Mouse (Mus musculus): ENCODE results near the gene Klhl9. TPM values are rescaled to one million over a fixed set of nuclear protein-coding genes. Genes with fewer than 3 reads are reported as not detected.
A peak's percentile ranks its signal among the peaks of the same experiment; 100 is the strongest.
"Not testable (repeated sequence)": the region's sequence is repeated elsewhere in the genome, so short reads cannot be mapped to it uniquely, and the experiment has no call there.

Klhl9 gene
- polyA plus RNA-seq (2012; rRNA removed), result 43.0 and 47.0 TPM in 2 replicates

GRCm38 (mm10) chr4:88721791-88722721 is at the start of gene Klhl9, which contains the start of gene Gm26566:
Gene Klhl9, minus strand, starts transcription at chr4:88722465.
Gene Gm26566, plus strand, starts transcription at chr4:88721805.
- peak; percentile 65 to 86 for DNase-seq (ENCODE audit: extremely low spot score in 1 of 2, low spot score in 1 of 2)

DNA sequence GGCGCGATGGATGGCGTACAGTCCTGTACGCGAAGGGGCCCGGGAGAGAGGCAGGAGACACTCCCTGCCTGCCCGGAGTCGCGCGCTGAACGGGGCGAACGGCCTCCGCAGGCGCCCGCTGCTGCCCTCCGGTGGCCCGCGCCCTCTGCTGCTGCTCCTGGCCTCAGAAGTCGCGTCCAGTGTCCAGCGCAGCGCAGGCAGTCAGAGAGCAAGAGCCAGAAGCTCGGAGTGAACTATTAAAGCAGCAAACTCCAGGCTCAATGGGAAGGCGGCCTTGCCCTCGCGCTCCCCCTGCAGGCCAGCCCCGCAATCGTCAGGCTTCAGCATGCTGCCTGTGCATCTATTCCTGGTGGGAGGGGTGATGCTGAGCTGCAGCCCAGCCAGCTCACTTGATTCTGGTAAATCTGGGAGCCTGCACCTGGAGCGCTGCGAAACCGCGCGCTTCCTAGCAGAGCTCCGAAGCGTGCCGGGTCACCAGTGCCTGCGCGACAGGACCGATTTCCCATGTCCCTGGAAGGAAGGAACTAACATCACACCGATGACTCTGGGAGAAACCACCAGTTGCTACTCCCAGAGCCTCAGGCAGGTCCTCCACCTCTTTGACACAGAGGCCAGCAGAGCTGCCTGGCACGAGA is 41.2 kb upstream of the Klhl9 start:
- not testable (repeated sequence) for DNase-seq (ENCODE audit: extremely low spot score in 1 of 2, low spot score in 1 of 2)

GRCm38 (mm10) chr4:88762341-88762740 is 40.1 kb upstream of the Klhl9 start:
- not testable (repeated sequence) for DNase-seq (ENCODE audit: extremely low spot score in 1 of 2, low spot score in 1 of 2)

GRCm38 (mm10) chr4:88761776-88762175 is 39.5 kb upstream of the Klhl9 start:
- DNase-seq (ENCODE audit: extremely low spot score in 1 of 2, low spot score in 1 of 2), result peak; percentile 59 to 73

DNA sequence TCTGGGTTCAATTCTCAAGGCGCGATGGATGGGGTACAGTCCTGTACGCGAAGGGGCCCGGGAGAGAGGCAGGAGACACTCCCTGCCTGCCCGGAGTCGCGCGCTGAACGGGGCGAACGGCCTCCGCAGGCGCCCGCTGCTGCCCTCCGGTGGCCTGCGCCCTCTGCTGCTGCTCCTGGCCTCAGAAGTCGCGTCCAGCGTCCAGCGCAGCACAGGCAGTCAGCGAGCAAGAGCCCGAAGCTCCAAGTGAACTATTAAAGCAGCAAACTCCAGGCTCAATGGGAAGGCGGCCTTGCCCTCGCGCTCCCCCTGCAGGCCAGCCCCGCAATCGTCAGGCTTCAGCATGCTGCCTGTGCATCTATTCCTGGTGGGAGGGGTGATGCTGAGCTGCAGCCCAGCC is 38.2 kb upstream of the Klhl9 start:
- peak in 1 of 2 experiments; percentile 48 for DNase-seq (ENCODE audit: extremely low spot score in 1 of 2, low spot score in 1 of 2)

GRCm38 (mm10) chr4:88759610-88760268 is 37.5 kb upstream of the Klhl9 start, which contains the start of gene Gm13283:
Gene Gm13283, plus strand, starts transcription at chr4:88760119.
- DNase-seq (ENCODE audit: extremely low spot score in 1 of 2, low spot score in 1 of 2), result peak; percentile 24 to 43

GRCm38 (mm10) chr4:88758751-88759150 is 36.5 kb upstream of the Klhl9 start:
- DNase-seq (ENCODE audit: extremely low spot score in 1 of 2, low spot score in 1 of 2), result not testable (repeated sequence)

- DNase-seq (ENCODE audit: extremely low spot score in 1 of 2, low spot score in 1 of 2), result peak; percentile 91 to 94
These were observed 35.4 kb upstream of the Klhl9 start for GRCm38 (mm10) chr4:88757628-88758031.

DNA sequence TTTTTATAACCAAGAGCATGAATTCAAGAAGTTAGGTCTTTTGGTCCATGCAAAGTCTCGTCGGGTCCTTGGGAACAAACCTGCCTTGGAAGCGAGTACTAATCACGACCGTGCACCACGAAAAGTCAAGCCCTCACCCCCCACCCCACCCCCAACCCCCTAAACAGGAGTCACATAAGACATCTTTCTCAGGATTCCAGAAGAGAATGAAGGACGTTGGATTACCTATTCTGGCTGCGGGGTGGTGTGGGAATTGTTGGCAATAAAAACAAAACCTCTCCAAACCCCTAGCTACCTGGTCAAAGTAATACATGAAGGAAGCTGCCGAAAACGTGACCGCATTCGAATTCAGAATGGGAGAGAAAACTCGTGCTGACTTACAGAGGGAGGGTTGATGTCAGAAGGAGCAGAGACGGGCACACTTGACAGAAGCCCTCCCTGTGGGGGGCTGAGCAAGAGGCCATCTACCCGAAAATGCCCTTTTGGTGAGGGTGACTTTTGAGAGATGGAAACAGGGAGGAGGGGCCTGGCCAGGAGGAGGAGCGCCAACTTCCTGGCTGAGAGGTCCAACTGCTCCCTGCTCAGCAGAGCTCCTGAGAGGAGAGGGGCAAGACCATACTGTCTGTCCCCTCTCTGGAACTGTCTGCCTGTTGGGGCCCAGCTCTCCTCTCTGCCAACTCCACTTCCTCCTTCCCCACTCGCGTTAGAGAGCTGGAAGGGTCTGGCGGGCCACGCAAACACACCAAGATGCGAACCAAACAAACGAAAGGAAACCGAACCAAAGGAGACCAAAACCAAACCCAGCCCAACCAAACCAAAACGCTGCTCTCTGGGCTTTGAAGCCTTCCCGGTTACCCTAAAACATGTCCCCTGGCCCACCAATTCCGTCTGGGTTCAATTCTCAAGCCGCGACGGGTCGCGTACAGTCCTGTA is 34.6 kb upstream of the Klhl9 start:
- not testable (repeated sequence) for DNase-seq (ENCODE audit: extremely low spot score in 1 of 2, low spot score in 1 of 2)

DNA sequence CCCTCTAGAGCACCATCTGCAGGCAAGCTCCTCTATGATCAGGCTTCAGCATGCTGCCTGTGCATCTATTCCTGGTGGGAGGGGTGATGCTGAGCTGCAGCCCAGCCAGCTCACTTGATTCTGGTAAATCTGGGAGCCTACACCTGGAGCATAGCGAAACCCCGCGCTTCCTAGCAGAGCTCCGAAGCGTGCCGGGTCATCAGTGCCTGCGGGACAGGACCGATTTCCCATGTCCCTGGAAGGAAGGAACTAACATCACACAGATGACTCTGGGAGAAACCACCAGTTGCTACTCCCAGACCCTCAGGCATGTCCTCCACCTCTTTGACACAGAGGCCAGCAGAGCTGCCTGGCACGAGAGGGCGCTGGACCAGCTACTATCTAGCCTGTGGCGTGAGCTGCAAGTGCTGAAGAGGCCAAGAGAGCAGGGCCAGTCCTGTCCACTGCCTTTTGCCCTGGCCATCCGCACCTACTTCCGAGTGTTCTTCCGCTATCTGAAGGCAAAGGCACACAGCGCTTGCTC is 32.6 kb upstream of the Klhl9 start, which contains the start of gene Gm13271:
Gene Gm13271, plus strand, starts transcription at position 51 of the 523 bp plus-strand sequence.
- DNase-seq (ENCODE audit: extremely low spot score in 1 of 2, low spot score in 1 of 2), result peak; percentile 65 to 83

DNA sequence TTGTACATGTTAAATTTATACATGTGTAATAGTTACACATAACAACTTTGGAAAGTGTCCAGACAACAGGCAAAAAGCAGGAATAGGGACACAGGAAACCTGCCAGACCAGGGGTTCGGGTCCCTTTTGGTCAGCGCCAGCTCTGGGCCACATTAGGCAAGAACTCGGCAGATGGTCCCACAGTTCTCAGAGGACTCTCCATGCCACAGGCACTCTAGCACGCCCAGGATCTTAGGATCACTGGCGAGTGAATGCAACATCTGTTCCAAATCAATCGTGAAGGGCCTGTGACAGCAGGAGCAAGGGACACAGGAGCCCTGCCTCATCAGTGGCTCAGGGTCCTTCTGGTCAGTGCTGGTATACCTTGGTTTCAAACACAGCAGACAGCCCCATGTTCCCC is 27.7 kb upstream of the Klhl9 start:
- no peak for DNase-seq (ENCODE audit: extremely low spot score in 1 of 2, low spot score in 1 of 2)

GRCm38 (mm10) chr4:88744207-88744606 is 21.9 kb upstream of the Klhl9 start:
- DNase-seq (ENCODE audit: extremely low spot score in 1 of 2, low spot score in 1 of 2), result no peak

DNA sequence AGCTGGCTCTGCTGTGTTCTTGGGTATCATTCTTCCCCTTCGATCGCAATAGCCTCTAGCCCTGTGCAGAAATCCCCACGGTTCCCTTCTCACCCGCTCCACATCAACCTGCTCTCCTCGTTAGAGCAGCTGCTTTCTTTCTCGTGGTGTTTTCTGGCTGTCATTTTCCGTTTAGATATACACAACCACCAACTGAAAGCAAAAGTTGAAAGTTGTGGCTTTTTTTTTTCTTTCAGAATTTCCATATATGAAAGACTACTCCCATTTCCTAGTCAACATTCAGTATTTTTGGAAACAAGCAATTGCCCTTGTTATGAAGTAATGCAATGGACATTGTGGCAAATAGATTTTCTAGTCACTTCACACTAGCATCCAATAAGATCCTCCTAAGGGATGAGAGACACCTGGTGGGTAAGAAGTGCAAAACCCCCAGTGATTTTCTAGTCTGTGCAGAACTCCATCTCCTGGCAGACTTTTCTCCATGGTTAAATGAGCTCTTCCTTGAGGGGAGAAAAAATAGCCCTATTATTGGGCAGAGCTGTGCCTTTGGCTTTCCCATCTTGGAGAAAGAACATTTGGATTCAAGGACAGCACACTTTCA is 20.6 kb upstream of the Klhl9 start:
- no peak for DNase-seq (ENCODE audit: extremely low spot score in 1 of 2, low spot score in 1 of 2)

DNA sequence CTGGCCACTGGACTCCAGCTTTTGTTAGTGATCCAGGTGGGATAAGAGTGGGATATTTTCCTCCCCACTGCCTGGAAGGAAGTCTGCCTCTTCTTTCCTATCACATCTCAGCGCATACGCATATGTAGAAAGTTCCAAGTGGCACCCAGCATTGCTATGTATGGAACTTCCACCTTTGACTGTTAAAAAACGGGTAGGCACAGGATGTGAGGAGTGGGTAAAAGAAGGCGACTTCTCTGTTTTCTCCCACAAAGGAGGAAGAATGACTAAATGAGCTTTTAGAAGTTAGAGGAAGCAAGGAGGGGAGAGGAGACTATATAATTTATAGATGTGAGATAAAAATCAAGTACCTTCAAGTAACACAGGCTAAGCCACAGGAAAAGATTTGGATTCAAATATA is 19.2 kb upstream of the Klhl9 start:
- no peak for DNase-seq (ENCODE audit: extremely low spot score in 1 of 2, low spot score in 1 of 2)

GRCm38 (mm10) chr4:88739036-88739435 is 16.8 kb upstream of the Klhl9 start:
- no peak for DNase-seq (ENCODE audit: extremely low spot score in 1 of 2, low spot score in 1 of 2)

GRCm38 (mm10) chr4:88738480-88738879 is 16.2 kb upstream of the Klhl9 start:
- DNase-seq (ENCODE audit: extremely low spot score in 1 of 2, low spot score in 1 of 2), result peak in 1 of 2 experiments; percentile 74

GRCm38 (mm10) chr4:88727324-88727723 is 5.1 kb upstream of the Klhl9 start:
- DNase-seq (ENCODE audit: extremely low spot score in 1 of 2, low spot score in 1 of 2), result no peak

DNA sequence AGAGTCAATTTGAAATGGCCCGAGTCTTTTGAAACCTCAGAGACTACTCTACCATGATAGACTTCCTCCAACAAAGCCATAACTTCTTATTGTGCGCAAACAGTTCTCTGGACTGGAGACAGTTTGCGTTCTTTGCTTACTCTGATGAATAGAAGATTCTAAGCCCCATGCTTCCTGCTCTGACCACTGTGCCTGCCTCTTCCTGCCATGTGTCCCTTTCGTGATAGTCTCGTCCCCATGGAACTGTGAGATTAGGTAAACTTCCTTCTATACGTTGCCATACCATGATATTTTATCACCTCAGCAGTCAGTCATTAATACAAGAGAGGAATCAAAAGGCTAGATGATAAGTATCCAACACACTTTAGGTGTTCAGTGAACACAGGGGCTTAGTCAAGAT is 4.5 kb upstream of the Klhl9 start:
- no peak for DNase-seq (ENCODE audit: extremely low spot score in 1 of 2, low spot score in 1 of 2)

GRCm38 (mm10) chr4:88723497-88724090 is 1.3 kb upstream of the Klhl9 start:
- no peak for DNase-seq (ENCODE audit: extremely low spot score in 1 of 2, low spot score in 1 of 2)
